Mouse (Mus musculus): ENCODE data around the gene Knop1. TPM values are rescaled to one million over a fixed set of nuclear protein-coding genes. Genes with fewer than 3 reads are reported as not detected.

The Knop1 gene
- total and polyA plus RNA-seq, 3 experiments: 28.1 to 60.9 (median 35.0) TPM

GRCm38 (mm10) chr7:118801791-118802190 lies 54.3 kb downstream of the Knop1 start:
- Histone ChIP-seq H3K27ac (ENCODE audit: insufficient read depth, low read depth) (no peak overlapping the region), H3K79me2 (replicated peaks; ENCODE audit: control insufficient read depth, extremely low read depth, insufficient read depth, poor library complexity, severe bottlenecking) (no peaks in the 10 kb centered on the region)

GRCm38 (mm10) chr7:118800112-118800734 lies 55.8 kb downstream of the Knop1 start:
- in situ Hi-C loops (cut with MboI; ENCODE audit: low pct_ligation_motif_present, low pct_unique_long_range_greater_than_20kb, low sequenced_read_pairs) (no loop called here), dilution Hi-C loops (cut with MboI; ENCODE audit: extremely low pct_ligation_motif_present, extremely low pct_unique_long_range_greater_than_20kb, low sequenced_read_pairs) (no loop called here)
- Histone ChIP-seq H3K36me3 (replicated peaks in 1 of 2; ENCODE audit: control insufficient read depth in 1 of 2, insufficient read depth in 1 of 2, low read length in 1 of 2) (peaks cover 24 to 61% of the 10 kb centered on the region in 2 experiments), H3K4me1 (ENCODE audit: control insufficient read depth in 1 of 2, insufficient read depth in 2 of 2) (peaks cover 3 to 45% of the 10 kb centered on the region in 2 experiments; a peak in 3 of 4 replicates), H3K27me3 (replicated peaks) (no peaks in the 10 kb centered on the region), H3K79me2 (replicated peaks; ENCODE audit: control insufficient read depth, extremely low read depth, insufficient read depth, poor library complexity, severe bottlenecking) (no peaks in the 10 kb centered on the region), H3K9me3 (replicated peaks; ENCODE audit: low read length) (no peaks in the 10 kb centered on the region), H3K4me2 (ENCODE audit: insufficient read depth, low read depth, poor library complexity, severe bottlenecking) (no peak overlapping the region), H3K9ac (ENCODE audit: insufficient read depth, low read depth) (no peak overlapping the region), H3K4me3 (replicated peaks in 1 of 3; ENCODE audit: low read depth in 2 of 3, low read length in 2 of 3, poor library complexity in 1 of 3) (no peak overlapping the region), H3K27ac (ENCODE audit: insufficient read depth, low read depth) (no peak overlapping the region)
- TF ChIP-seq JUND (conservative IDR thresholded peaks at IDR 0.05; ENCODE audit: low read depth, low read length) (peak; percentile 34; the same call in 1 of the 2 replicates), ELF1 (IDR thresholded peaks at IDR 0.05; ENCODE audit: low read depth, low read length) (no peak), NRF1 (IDR thresholded peaks at IDR 0.05; ENCODE audit: low read depth, low read length) (no peak), CHD2 (IDR thresholded peaks at IDR 0.05; ENCODE audit: low read length) (no peak), NELFE (IDR thresholded peaks at IDR 0.05; ENCODE audit: low read depth, low read length) (no peak), BHLHE40 (IDR thresholded peaks at IDR 0.05; ENCODE audit: low read depth, low read length) (peak; percentile 55; the same call in 1 of the 2 replicates), ZC3H11A (IDR thresholded peaks at IDR 0.05; ENCODE audit: low read depth, low read length) (no peak), ZNF384 (IDR thresholded peaks at IDR 0.05; ENCODE audit: low read depth, low read length) (no peak), KAT2A (IDR thresholded peaks at IDR 0.05; ENCODE audit: insufficient replicate concordance, low read length) (no peak), HCFC1 (IDR thresholded peaks at IDR 0.05; ENCODE audit: low read depth, low read length) (no peak), ZMIZ1 (IDR thresholded peaks at IDR 0.05; ENCODE audit: low read depth, low read length) (no peak), ETS1 (conservative IDR thresholded peaks at IDR 0.05; ENCODE audit: low read depth, low read length) (peak; percentile 50; the same call in 1 of the 2 replicates), POLR2A (IDR thresholded peaks at IDR 0.05; ENCODE audit: low read depth, low read length) (no peak)
- DNase-seq (ENCODE audit: extremely low read depth): peak; percentile 66

More at GRCm38 (mm10) chr7:118801791-118802190, 54.3 kb downstream of the Knop1 start:
- in situ Hi-C loops (cut with MboI; ENCODE audit: low pct_ligation_motif_present, low pct_unique_long_range_greater_than_20kb, low sequenced_read_pairs) (no loop called here), dilution Hi-C loops (cut with MboI; ENCODE audit: extremely low pct_ligation_motif_present, extremely low pct_unique_long_range_greater_than_20kb, low sequenced_read_pairs) (no loop called here)
- no peaks in the 10 kb centered on the region for H3K27me3 ChIP-seq (replicated peaks)
- no peak overlapping the region for H3K4me3 ChIP-seq (replicated peaks in 1 of 3; ENCODE audit: low read depth in 2 of 3, low read length in 2 of 3, poor library complexity in 1 of 3)
- H3K4me2 ChIP-seq (ENCODE audit: insufficient read depth, low read depth, poor library complexity, severe bottlenecking): no peak overlapping the region
- H3K4me1 ChIP-seq (ENCODE audit: control insufficient read depth in 1 of 2, insufficient read depth in 2 of 2): peaks cover 3 to 38% of the 10 kb centered on the region in 2 experiments; a peak in 3 of 4 replicates
- H3K36me3 ChIP-seq (replicated peaks in 1 of 2; ENCODE audit: control insufficient read depth in 1 of 2, insufficient read depth in 1 of 2, low read length in 1 of 2): peaks cover 18 to 57% of the 10 kb centered on the region in 2 experiments
- no peak for DNase-seq (ENCODE audit: extremely low read depth)
- H3K9ac ChIP-seq (ENCODE audit: insufficient read depth, low read depth): no peak overlapping the region
- TF ChIP-seq RAD21 (IDR thresholded peaks at IDR 0.05; ENCODE audit: low read depth, low read length): no peak
- TF ChIP-seq NRF1 (IDR thresholded peaks at IDR 0.05; ENCODE audit: low read depth, low read length): no peak
- TF ChIP-seq EP300 (IDR thresholded peaks at IDR 0.05; ENCODE audit: low read length): no peak
- TF ChIP-seq MXI1 (IDR thresholded peaks at IDR 0.05; ENCODE audit: low read depth, low read length): no peak
- TF ChIP-seq HCFC1 (IDR thresholded peaks at IDR 0.05; ENCODE audit: low read depth, low read length): no peak
- TF ChIP-seq NELFE (IDR thresholded peaks at IDR 0.05; ENCODE audit: low read depth, low read length): no peak
- no peak for TF ChIP-seq ZNF384 (IDR thresholded peaks at IDR 0.05; ENCODE audit: low read depth, low read length)
- TF ChIP-seq MEF2A (IDR thresholded peaks at IDR 0.05; ENCODE audit: borderline replicate concordance, low read depth, low read length): no peak
- no peak for TF ChIP-seq JUN (IDR thresholded peaks at IDR 0.05; ENCODE audit: insufficient read depth, low read depth, low read length)
- H3K9me3 ChIP-seq (replicated peaks; ENCODE audit: low read length): no peaks in the 10 kb centered on the region
